Mouse (Mus musculus) midbrain, embryonic 12.5 days (tissue): Measurements from ENCODE around the gene Lcmt1. TPM values are rescaled to one million over a fixed set of nuclear protein-coding genes. Genes with fewer than 3 reads are reported as not detected.

Experiments
- ATAC-seq: fragments of 200-750 bp; cut with Nextera tagmentation; 2 replicates; pipeline ENCODE4 v1.8.0; 2017; ENCODE audit warnings: low read depth, moderate TSS enrichment, moderate library complexity; ENCODE audit not compliant: low FRiP score
- H3K27ac ChIP-seq: fragments of 300-500 bp; sonication (generic); replicated peaks from 2 replicates; pipeline ENCODE4 v1.5.1; 2016; ENCODE audit warnings: mild to moderate bottlenecking
- H3K27me3 ChIP-seq: fragments of 300-500 bp; sonication (generic); 2 replicates; pipeline ENCODE4 v1.6.1; 2016; ENCODE audit warnings: mild to moderate bottlenecking
- H3K36me3 ChIP-seq: fragments of 300-500 bp; sonication (generic); 2 replicates; pipeline ENCODE4 v1.6.1; 2016
- H3K4me1 ChIP-seq: fragments of 300-500 bp; sonication (generic); 2 replicates; pipeline ENCODE4 v1.6.1; 2016
- H3K4me2 ChIP-seq: fragments of 300-500 bp; sonication (generic); replicated peaks from 2 replicates; pipeline ENCODE4 v1.6.1; 2016; ENCODE audit warnings: mild to moderate bottlenecking, moderate library complexity
- H3K4me3 ChIP-seq: fragments of 300-500 bp; sonication (generic); 2 replicates; pipeline ENCODE4 v1.5.1; 2016; ENCODE audit warnings: mild to moderate bottlenecking
- H3K9ac ChIP-seq: fragments of 300-500 bp; sonication (generic); replicated peaks from 2 replicates; pipeline ENCODE4 v1.6.1; 2016; ENCODE audit warnings: mild to moderate bottlenecking, moderate library complexity
- H3K9me3 ChIP-seq: fragments of 300-500 bp; sonication (generic); 2 replicates; pipeline ENCODE4 v1.6.1; 2016; ENCODE audit warnings: mild to moderate bottlenecking
- WGBS: fragments of 180-500 bp; shearing (Covaris S2); methylation state at CpG from one replicate; pipeline ENCODE4 v1.1.7; 2016; 5-methylcytosine and 5-hydroxymethylcytosine counted together
- polyA plus RNA-seq: library from polyadenylated mRNA; unstranded; fragments of >200 nt; fragmentation: Nextera tagmentation; extraction: Ambion mirVana; gene quantifications from 2 replicates; pipeline ENCODE4 v1.2.1, GENCODE M21; 2016

Lcmt1 gene
- polyA plus RNA-seq, 1 experiment from 2014 or later, result 62.3 TPM

- H3K27me3 ChIP-seq, result no peaks in the 10 kb centered on the region
- H3K4me2 ChIP-seq, result no peak overlapping the region
- no peak overlapping the region for H3K9ac ChIP-seq
- H3K27ac ChIP-seq, result no peak overlapping the region
- H3K4me1 ChIP-seq, result no peaks in the 10 kb centered on the region
- H3K4me3 ChIP-seq, result no peak overlapping the region
- no peak for ATAC-seq
- no peaks in the 10 kb centered on the region for H3K9me3 ChIP-seq
- WGBS, result 95% methylated on average over 7 of the region's 7 CpGs
- H3K36me3 ChIP-seq, result peaks cover 40% of the 10 kb centered on the region
Measured at GRCm38 (mm10) chr7:123410502-123410901, 40.9 kb downstream of the Lcmt1 start.

- Histone ChIP-seq H3K4me3 (no peak overlapping the region), H3K9me3 (no peaks in the 10 kb centered on the region), H3K4me1 (no peaks in the 10 kb centered on the region), H3K27ac (no peak overlapping the region), H3K36me3 (peaks cover 36% of the 10 kb centered on the region), H3K27me3 (no peaks in the 10 kb centered on the region), H3K4me2 (no peak overlapping the region), H3K9ac (no peak overlapping the region)
- WGBS, result 91% methylated on average over 1 of the region's 1 CpGs
- ATAC-seq, result no peak
Measured at GRCm38 (mm10) chr7:123411109-123411508, 41.5 kb downstream of the Lcmt1 start.

- H3K4me3 ChIP-seq, result no peak overlapping the region
- no peaks in the 10 kb centered on the region for H3K9me3 ChIP-seq
- H3K4me1 ChIP-seq, result no peaks in the 10 kb centered on the region
- H3K27ac ChIP-seq, result no peak overlapping the region
- no peak for ATAC-seq
- peaks cover 36% of the 10 kb centered on the region for H3K36me3 ChIP-seq
- WGBS, result 88% methylated on average over 3 of the region's 3 CpGs
- H3K4me2 ChIP-seq, result no peak overlapping the region
- no peak overlapping the region for H3K9ac ChIP-seq
- no peaks in the 10 kb centered on the region for H3K27me3 ChIP-seq
Measured at GRCm38 (mm10) chr7:123412143-123412542, 42.6 kb downstream of the Lcmt1 start.

- H3K36me3 ChIP-seq, result peaks cover 39% of the 10 kb centered on the region
- 87% methylated on average over 4 of the region's 4 CpGs for WGBS
- no peaks in the 10 kb centered on the region for H3K27me3 ChIP-seq
- H3K9ac ChIP-seq, result no peak overlapping the region
- no peaks in the 10 kb centered on the region for H3K9me3 ChIP-seq
- H3K27ac ChIP-seq, result no peak overlapping the region
- ATAC-seq, result no peak
- H3K4me2 ChIP-seq, result no peak overlapping the region
- H3K4me1 ChIP-seq, result no peaks in the 10 kb centered on the region
- no peak overlapping the region for H3K4me3 ChIP-seq
Measured at GRCm38 (mm10) chr7:123416803-123417202, 47.2 kb downstream of the Lcmt1 start.

GRCm38 (mm10) chr7:123417661-123418060, 48.1 kb downstream of the Lcmt1 start:
- 93% methylated on average over 3 of the region's 3 CpGs for WGBS
- Histone ChIP-seq H3K9me3 (no peaks in the 10 kb centered on the region), H3K36me3 (peaks cover 39% of the 10 kb centered on the region), H3K27me3 (no peaks in the 10 kb centered on the region), H3K27ac (no peak overlapping the region), H3K4me3 (no peak overlapping the region), H3K4me2 (no peak overlapping the region), H3K4me1 (no peaks in the 10 kb centered on the region), H3K9ac (no peak overlapping the region)
- ATAC-seq, result no peak

- Histone ChIP-seq H3K9ac (no peak overlapping the region), H3K4me1 (no peaks in the 10 kb centered on the region), H3K4me2 (no peak overlapping the region), H3K9me3 (no peaks in the 10 kb centered on the region), H3K36me3 (peaks cover 50% of the 10 kb centered on the region), H3K27me3 (no peaks in the 10 kb centered on the region), H3K27ac (no peak overlapping the region), H3K4me3 (no peak overlapping the region)
- 92% methylated on average over 4 of the region's 4 CpGs for WGBS
- no peak for ATAC-seq
Measured at GRCm38 (mm10) chr7:123419984-123420383, 50.4 kb downstream of the Lcmt1 start.

- Histone ChIP-seq H3K27me3 (no peaks in the 10 kb centered on the region), H3K9me3 (no peaks in the 10 kb centered on the region), H3K4me3 (no peak overlapping the region), H3K4me1 (no peaks in the 10 kb centered on the region), H3K27ac (no peak overlapping the region), H3K4me2 (no peak overlapping the region), H3K36me3 (peaks cover 50% of the 10 kb centered on the region), H3K9ac (no peak overlapping the region)
- WGBS, result 98% methylated on average over 3 of the region's 3 CpGs
- ATAC-seq, result no peak
Measured at GRCm38 (mm10) chr7:123421958-123422357, 52.4 kb downstream of the Lcmt1 start.

GRCm38 (mm10) chr7:123424281-123424680, 54.7 kb downstream of the Lcmt1 start:
- no peak overlapping the region for H3K9ac ChIP-seq
- no peak overlapping the region for H3K27ac ChIP-seq
- H3K9me3 ChIP-seq, result no peaks in the 10 kb centered on the region
- peaks cover 65% of the 10 kb centered on the region for H3K36me3 ChIP-seq
- WGBS, result 96% methylated on average over 6 of the region's 6 CpGs
- no peak overlapping the region for H3K4me3 ChIP-seq
- H3K4me2 ChIP-seq, result no peak overlapping the region
- H3K4me1 ChIP-seq, result no peaks in the 10 kb centered on the region
- no peaks in the 10 kb centered on the region for H3K27me3 ChIP-seq
- no peak for ATAC-seq

- Histone ChIP-seq H3K27me3 (no peaks in the 10 kb centered on the region), H3K4me1 (no peaks in the 10 kb centered on the region), H3K9me3 (no peaks in the 10 kb centered on the region), H3K9ac (no peak overlapping the region), H3K4me2 (no peak overlapping the region), H3K36me3 (peaks cover 66% of the 10 kb centered on the region), H3K4me3 (no peak overlapping the region), H3K27ac (no peak overlapping the region)
- 87% methylated on average over 6 of the region's 6 CpGs for whole genome bisulfite sequencing
- no peak for ATAC-seq
Measured at GRCm38 (mm10) chr7:123425134-123425757, 55.7 kb downstream of the Lcmt1 start.

GRCm38 (mm10) chr7:123429624-123430410, 60.2 kb downstream of the Lcmt1 start:
- H3K9me3 ChIP-seq, result 0 out of 2 replicates have a peak, but pooled peaks cover 2% of the 10 kb centered on the region
- no peak overlapping the region for H3K27ac ChIP-seq
- no peak overlapping the region for H3K4me2 ChIP-seq
- peaks cover 38% of the 10 kb centered on the region; the same call in 1 of the 2 replicates for H3K36me3 ChIP-seq
- H3K4me1 ChIP-seq, result no peaks in the 10 kb centered on the region
- H3K9ac ChIP-seq, result no peak overlapping the region
- H3K27me3 ChIP-seq, result no peaks in the 10 kb centered on the region
- WGBS, result 89% methylated on average over 8 of the region's 8 CpGs
- H3K4me3 ChIP-seq, result no peak overlapping the region
- no peak for ATAC-seq

GRCm38 (mm10) chr7:123430411-123430705, 60.8 kb downstream of the Lcmt1 start:
- H3K36me3 ChIP-seq, result peaks cover 37% of the 10 kb centered on the region; the same call in 1 of the 2 replicates
- no peaks in the 10 kb centered on the region for H3K4me1 ChIP-seq
- H3K4me3 ChIP-seq, result no peak overlapping the region
- WGBS, result 84% methylated on average over 4 of the region's 4 CpGs
- ATAC-seq, result no peak
- no peaks in the 10 kb centered on the region for H3K27me3 ChIP-seq
- no peak overlapping the region for H3K27ac ChIP-seq
- no peak overlapping the region for H3K4me2 ChIP-seq
- 0 out of 2 replicates have a peak, but pooled peaks cover 2% of the 10 kb centered on the region for H3K9me3 ChIP-seq
- H3K9ac ChIP-seq, result no peak overlapping the region

GRCm38 (mm10) chr7:123431206-123431605, 61.6 kb downstream of the Lcmt1 start:
- no peaks in the 10 kb centered on the region for H3K4me1 ChIP-seq
- H3K9ac ChIP-seq, result no peak overlapping the region
- H3K36me3 ChIP-seq, result 0 out of 2 replicates have a peak, but pooled peaks cover 37% of the 10 kb centered on the region

More at GRCm38 (mm10) chr7:123431206-123431605, 61.6 kb downstream of the Lcmt1 start:
- no peak overlapping the region for H3K4me2 ChIP-seq
- 0 out of 2 replicates have a peak, but pooled peaks cover 2% of the 10 kb centered on the region for H3K9me3 ChIP-seq
- H3K4me3 ChIP-seq, result no peak overlapping the region
- 67% methylated on average over 4 of the region's 4 CpGs for WGBS
- no peak for ATAC-seq
- H3K27ac ChIP-seq, result no peak overlapping the region
- H3K27me3 ChIP-seq, result no peaks in the 10 kb centered on the region
